Mouse (Mus musculus): ENCODE measurements around the gene Tnip3.

Gene Tnip3

GRCm38 (mm10) chr6:65542913-65543312 is 17.8 kb downstream of the Tnip3 start:
- DNase-seq (ENCODE audit: low read depth, low spot score) = no peak
- no peaks in the 10 kb centered on the region for H3K27me3 ChIP-seq (ENCODE audit: control insufficient read depth, insufficient read depth, low read length, poor library complexity, severe bottlenecking)
- H3K36me3 ChIP-seq (ENCODE audit: control insufficient read depth, insufficient read depth, low read length, poor library complexity, severe bottlenecking) = no peaks in the 10 kb centered on the region

GRCm38 (mm10) chr6:65563887-65564656 is 39.0 kb downstream of the Tnip3 start:
- Histone ChIP-seq H3K27me3 (ENCODE audit: control insufficient read depth, insufficient read depth, low read length, poor library complexity, severe bottlenecking) (no peaks in the 10 kb centered on the region), H3K36me3 (ENCODE audit: control insufficient read depth, insufficient read depth, low read length, poor library complexity, severe bottlenecking) (no peaks in the 10 kb centered on the region)
- no peak for DNase-seq (ENCODE audit: low read depth, low spot score)

- Histone ChIP-seq H3K36me3 (ENCODE audit: control insufficient read depth, insufficient read depth, low read length, poor library complexity, severe bottlenecking) (no peaks in the 10 kb centered on the region), H3K27me3 (ENCODE audit: control insufficient read depth, insufficient read depth, low read length, poor library complexity, severe bottlenecking) (no peaks in the 10 kb centered on the region)
- peak; percentile 10 for DNase-seq (ENCODE audit: low read depth, low spot score)
Measured at GRCm38 (mm10) chr6:65564657-65565039, 39.5 kb downstream of the Tnip3 start.

GRCm38 (mm10) chr6:65569741-65570140 is 44.6 kb downstream of the Tnip3 start:
- H3K36me3 ChIP-seq (ENCODE audit: control insufficient read depth, insufficient read depth, low read length, poor library complexity, severe bottlenecking) = no peaks in the 10 kb centered on the region
- H3K27me3 ChIP-seq (ENCODE audit: control insufficient read depth, insufficient read depth, low read length, poor library complexity, severe bottlenecking) = no peaks in the 10 kb centered on the region
- DNase-seq (ENCODE audit: low read depth, low spot score) = peak; percentile 70

GRCm38 (mm10) chr6:65578151-65578973 is 53.2 kb downstream of the Tnip3 start:
- DNase-seq (ENCODE audit: low read depth, low spot score) = no peak
- Histone ChIP-seq H3K27me3 (ENCODE audit: control insufficient read depth, insufficient read depth, low read length, poor library complexity, severe bottlenecking) (no peaks in the 10 kb centered on the region), H3K36me3 (ENCODE audit: control insufficient read depth, insufficient read depth, low read length, poor library complexity, severe bottlenecking) (no peaks in the 10 kb centered on the region)

- no peaks in the 10 kb centered on the region for H3K36me3 ChIP-seq (ENCODE audit: control insufficient read depth, insufficient read depth, low read length, poor library complexity, severe bottlenecking)
- no peak for DNase-seq (ENCODE audit: low read depth, low spot score)
- no peaks in the 10 kb centered on the region for H3K27me3 ChIP-seq (ENCODE audit: control insufficient read depth, insufficient read depth, low read length, poor library complexity, severe bottlenecking)
Measured at GRCm38 (mm10) chr6:65583029-65583428, 57.9 kb downstream of the Tnip3 start.

- Histone ChIP-seq H3K27me3 (ENCODE audit: control insufficient read depth, insufficient read depth, low read length, poor library complexity, severe bottlenecking) (no peaks in the 10 kb centered on the region), H3K36me3 (ENCODE audit: control insufficient read depth, insufficient read depth, low read length, poor library complexity, severe bottlenecking) (no peaks in the 10 kb centered on the region)
- no peak for DNase-seq (ENCODE audit: low read depth, low spot score)
Measured at GRCm38 (mm10) chr6:65584870-65585332, 59.8 kb downstream of the Tnip3 start.

GRCm38 (mm10) chr6:65585333-65586053 is 60.4 kb downstream of the Tnip3 start:
- Histone ChIP-seq H3K27me3 (ENCODE audit: control insufficient read depth, insufficient read depth, low read length, poor library complexity, severe bottlenecking) (no peaks in the 10 kb centered on the region), H3K36me3 (ENCODE audit: control insufficient read depth, insufficient read depth, low read length, poor library complexity, severe bottlenecking) (no peaks in the 10 kb centered on the region)
- DNase-seq (ENCODE audit: low read depth, low spot score) = no peak

GRCm38 (mm10) chr6:65588847-65589246 is 63.7 kb downstream of the Tnip3 start:
- H3K27me3 ChIP-seq (ENCODE audit: control insufficient read depth, insufficient read depth, low read length, poor library complexity, severe bottlenecking) = no peaks in the 10 kb centered on the region
- no peak for DNase-seq (ENCODE audit: low read depth, low spot score)

GRCm38 (mm10) chr6:65590018-65590417 is 64.9 kb downstream of the Tnip3 start:
- Histone ChIP-seq H3K36me3 (ENCODE audit: control insufficient read depth, insufficient read depth, low read length, poor library complexity, severe bottlenecking) (no peaks in the 10 kb centered on the region), H3K27me3 (ENCODE audit: control insufficient read depth, insufficient read depth, low read length, poor library complexity, severe bottlenecking) (no peaks in the 10 kb centered on the region)
- no peak for DNase-seq (ENCODE audit: low read depth, low spot score)

More at GRCm38 (mm10) chr6:65588847-65589246, 63.7 kb downstream of the Tnip3 start:
- no peaks in the 10 kb centered on the region for H3K36me3 ChIP-seq (ENCODE audit: control insufficient read depth, insufficient read depth, low read length, poor library complexity, severe bottlenecking)

GRCm38 (mm10) chr6:65594171-65594570 is 69.1 kb downstream of the Tnip3 start:
- Histone ChIP-seq H3K27me3 (ENCODE audit: control insufficient read depth, insufficient read depth, low read length, poor library complexity, severe bottlenecking) (no peaks in the 10 kb centered on the region), H3K36me3 (ENCODE audit: control insufficient read depth, insufficient read depth, low read length, poor library complexity, severe bottlenecking) (no peaks in the 10 kb centered on the region)
- peak; percentile 55 for DNase-seq (ENCODE audit: low read depth, low spot score)

GRCm38 (mm10) chr6:65595371-65595770 is 70.3 kb downstream of the Tnip3 start:
- Histone ChIP-seq H3K36me3 (ENCODE audit: control insufficient read depth, insufficient read depth, low read length, poor library complexity, severe bottlenecking) (no peaks in the 10 kb centered on the region), H3K27me3 (ENCODE audit: control insufficient read depth, insufficient read depth, low read length, poor library complexity, severe bottlenecking) (no peaks in the 10 kb centered on the region)
- no peak for DNase-seq (ENCODE audit: low read depth, low spot score)

- Histone ChIP-seq H3K27me3 (ENCODE audit: control insufficient read depth, insufficient read depth, low read length, poor library complexity, severe bottlenecking) (no peaks in the 10 kb centered on the region), H3K36me3 (ENCODE audit: control insufficient read depth, insufficient read depth, low read length, poor library complexity, severe bottlenecking) (no peaks in the 10 kb centered on the region)
- no peak for DNase-seq (ENCODE audit: low read depth, low spot score)
Measured at GRCm38 (mm10) chr6:65597056-65597818, 72.1 kb downstream of the Tnip3 start.

GRCm38 (mm10) chr6:65598522-65598921 is 73.4 kb downstream of the Tnip3 start:
- DNase-seq (ENCODE audit: low read depth, low spot score) = no peak
- no peaks in the 10 kb centered on the region for H3K27me3 ChIP-seq (ENCODE audit: control insufficient read depth, insufficient read depth, low read length, poor library complexity, severe bottlenecking)
- no peaks in the 10 kb centered on the region for H3K36me3 ChIP-seq (ENCODE audit: control insufficient read depth, insufficient read depth, low read length, poor library complexity, severe bottlenecking)

Measured in splenic B cell, adult 2 months (primary cell).